Mouse (Mus musculus) kidney, embryonic 16.5 days (tissue): ENCODE results near the gene Slc1a4. TPM values are rescaled to one million over a fixed set of nuclear protein-coding genes. Genes with fewer than 3 reads are reported as not detected.

Experiments used
- ATAC-seq: fragments of 200-750 bp; cut with Nextera tagmentation; 2 replicates; pipeline ENCODE4 v1.8.0; 2017; ENCODE audit warnings: moderate TSS enrichment; ENCODE audit not compliant: low FRiP score, low TSS enrichment
- H3K27ac ChIP-seq: fragments of 300-500 bp; sonication (generic); 2 replicates; pipeline ENCODE4 v1.5.1; 2014; ENCODE audit warnings: low read length
- H3K27me3 ChIP-seq: fragments of 300-500 bp; sonication (generic); 2 replicates; pipeline ENCODE4 v1.6.1; 2014; ENCODE audit warnings: low read length, control low read depth, mixed read lengths; ENCODE audit not compliant: insufficient read depth
- H3K36me3 ChIP-seq: fragments of 300-500 bp; sonication (generic); 2 replicates; pipeline ENCODE4 v1.6.1; 2014; ENCODE audit warnings: low read length, control low read depth, mixed read lengths; ENCODE audit not compliant: insufficient read depth
- H3K4me1 ChIP-seq: fragments of 300-500 bp; sonication (generic); 2 replicates; pipeline ENCODE4 v1.6.1; 2014; ENCODE audit warnings: low read length, control low read depth, mixed read lengths; ENCODE audit not compliant: insufficient read depth
- H3K4me2 ChIP-seq: fragments of 300-500 bp; sonication (generic); replicated peaks from 2 replicates; pipeline ENCODE4 v1.6.1; 2014; ENCODE audit warnings: low read depth, low read length
- H3K4me3 ChIP-seq: fragments of 300-500 bp; sonication (generic); 2 replicates; pipeline ENCODE4 v1.5.1; 2014; ENCODE audit warnings: mild to moderate bottlenecking, low read length
- H3K9ac ChIP-seq: fragments of 300-500 bp; sonication (generic); replicated peaks from 2 replicates; pipeline ENCODE4 v1.6.1; 2014; ENCODE audit warnings: low read length
- H3K9me3 ChIP-seq: fragments of 300-500 bp; sonication (generic); 2 replicates; pipeline ENCODE4 v1.6.1; 2016; ENCODE audit warnings: low read length, control low read depth
- WGBS: fragments of 180-500 bp; shearing (Covaris S2); extraction: QIAGEN DNeasy Blood & Tissue Kit; methylation state at CpG from one replicate; pipeline ENCODE4 v1.1.7; 2014; 5-methylcytosine and 5-hydroxymethylcytosine counted together
- polyA plus RNA-seq: library from polyadenylated mRNA; unstranded; fragments of >200 nt; fragmentation: Nextera tagmentation; extraction: Ambion mirVana; gene quantifications from 2 replicates; pipeline ENCODE4 v1.2.1, GENCODE M21; 2015

The Slc1a4 gene
- polyA plus RNA-seq, 1 experiment from 2014 or later: 9.8 TPM

GRCm38 (mm10) chr11:20347548-20347947 is 15.0 kb upstream of the Slc1a4 start:
- no peak overlapping the region for H3K27ac ChIP-seq
- H3K4me3 ChIP-seq: no peak overlapping the region
- no peak for ATAC-seq
- no peaks in the 10 kb centered on the region for H3K4me1 ChIP-seq
- no peak overlapping the region for H3K4me2 ChIP-seq
- H3K27me3 ChIP-seq: no peaks in the 10 kb centered on the region
- no peaks in the 10 kb centered on the region for H3K36me3 ChIP-seq
- no peaks in the 10 kb centered on the region for H3K9me3 ChIP-seq
- WGBS: 84% methylated on average over 6 of the region's 6 CpGs
- H3K9ac ChIP-seq: no peak overlapping the region

- H3K27me3 ChIP-seq: no peaks in the 10 kb centered on the region
- no peaks in the 10 kb centered on the region for H3K4me1 ChIP-seq
- no peak overlapping the region for H3K4me3 ChIP-seq
- H3K9me3 ChIP-seq: no peaks in the 10 kb centered on the region
- no peak overlapping the region for H3K27ac ChIP-seq
- ATAC-seq: no peak
- H3K4me2 ChIP-seq: no peak overlapping the region
- no peaks in the 10 kb centered on the region for H3K36me3 ChIP-seq
- WGBS: 84% methylated on average over 2 of the region's 2 CpGs
- no peak overlapping the region for H3K9ac ChIP-seq
Measured at GRCm38 (mm10) chr11:20346369-20346768, 13.9 kb upstream of the Slc1a4 start.

- no peak for ATAC-seq
- no peaks in the 10 kb centered on the region for H3K27me3 ChIP-seq
- H3K27ac ChIP-seq: no peak overlapping the region
Measured at GRCm38 (mm10) chr11:20343952-20344351, 11.4 kb upstream of the Slc1a4 start.

GRCm38 (mm10) chr11:20341598-20341997 is 9.1 kb upstream of the Slc1a4 start:
- WGBS: 75% methylated on average over 1 of the region's 1 CpGs
- no peaks in the 10 kb centered on the region for H3K36me3 ChIP-seq
- no peaks in the 10 kb centered on the region for H3K27me3 ChIP-seq
- H3K9me3 ChIP-seq: no peaks in the 10 kb centered on the region
- no peak overlapping the region for H3K9ac ChIP-seq
- no peak overlapping the region for H3K4me3 ChIP-seq
- H3K4me1 ChIP-seq: no peaks in the 10 kb centered on the region
- no peak overlapping the region for H3K27ac ChIP-seq
- ATAC-seq: no peak
- H3K4me2 ChIP-seq: no peak overlapping the region

More at GRCm38 (mm10) chr11:20343952-20344351, 11.4 kb upstream of the Slc1a4 start:
- Histone ChIP-seq H3K4me3 (no peak overlapping the region), H3K9me3 (no peaks in the 10 kb centered on the region), H3K36me3 (no peaks in the 10 kb centered on the region), H3K9ac (no peak overlapping the region), H3K4me2 (no peak overlapping the region), H3K4me1 (no peaks in the 10 kb centered on the region)
- 85% methylated on average over 4 of the region's 4 CpGs for WGBS

- Histone ChIP-seq H3K9me3 (no peaks in the 10 kb centered on the region), H3K27ac (no peak overlapping the region), H3K4me1 (peaks cover 6% of the 10 kb centered on the region; the same call in 1 of the 2 replicates), H3K9ac (no peak overlapping the region), H3K27me3 (no peaks in the 10 kb centered on the region), H3K4me3 (no peak overlapping the region), H3K4me2 (no peak overlapping the region), H3K36me3 (no peaks in the 10 kb centered on the region)
- WGBS: 43% methylated on average over 2 of the region's 2 CpGs
- ATAC-seq: no peak
Measured at GRCm38 (mm10) chr11:20338703-20339102, 6.2 kb upstream of the Slc1a4 start.

GRCm38 (mm10) chr11:20334301-20334700 is 1.8 kb upstream of the Slc1a4 start:
- Histone ChIP-seq H3K4me2 (no peak overlapping the region), H3K36me3 (no peaks in the 10 kb centered on the region), H3K4me3 (no peak overlapping the region), H3K27ac (no peak overlapping the region), H3K27me3 (no peaks in the 10 kb centered on the region), H3K4me1 (peaks cover 25% of the 10 kb centered on the region), H3K9me3 (no peaks in the 10 kb centered on the region), H3K9ac (no peak overlapping the region)
- 22% methylated on average over 1 of the region's 1 CpGs for WGBS
- ATAC-seq: no peak

- H3K4me2 ChIP-seq: peak overlapping the region; percentile 99
- peak overlapping the region; percentile 80 for H3K9ac ChIP-seq
- H3K4me1 ChIP-seq: peaks cover 25% of the 10 kb centered on the region
- ATAC-seq: peak; percentile 27
- H3K27ac ChIP-seq: peak overlapping the region; percentile 78
- no peaks in the 10 kb centered on the region for H3K36me3 ChIP-seq
- WGBS: 2% methylated on average over 61 of the region's 61 CpGs
- peak overlapping the region; percentile 73 for H3K4me3 ChIP-seq
- no peaks in the 10 kb centered on the region for H3K9me3 ChIP-seq
- no peaks in the 10 kb centered on the region for H3K27me3 ChIP-seq
Measured at GRCm38 (mm10) chr11:20331690-20332537, 599 bp downstream of the Slc1a4 start.

- Histone ChIP-seq H3K27me3 (no peaks in the 10 kb centered on the region), H3K9ac (no peak overlapping the region), H3K4me3 (peak overlapping the region; percentile 73), H3K27ac (no peak overlapping the region), H3K36me3 (no peaks in the 10 kb centered on the region), H3K4me1 (peaks cover 25% of the 10 kb centered on the region), H3K4me2 (peak overlapping the region; percentile 99), H3K9me3 (no peaks in the 10 kb centered on the region)
- WGBS: 39% methylated on average over 9 of the region's 9 CpGs
- no peak for ATAC-seq
Measured at GRCm38 (mm10) chr11:20331027-20331689, 1.4 kb downstream of the Slc1a4 start.

GRCm38 (mm10) chr11:20329711-20330110 is 2.8 kb downstream of the Slc1a4 start:
- no peak overlapping the region for H3K9ac ChIP-seq
- no peak overlapping the region for H3K4me3 ChIP-seq
- no peak overlapping the region for H3K4me2 ChIP-seq
- no peak for ATAC-seq
- no peaks in the 10 kb centered on the region for H3K36me3 ChIP-seq
- no peak overlapping the region for H3K27ac ChIP-seq
- H3K9me3 ChIP-seq: no peaks in the 10 kb centered on the region
- H3K4me1 ChIP-seq: peaks cover 25% of the 10 kb centered on the region
- 76% methylated on average over 5 of the region's 5 CpGs for WGBS
- H3K27me3 ChIP-seq: no peaks in the 10 kb centered on the region

GRCm38 (mm10) chr11:20328771-20329170 is 3.7 kb downstream of the Slc1a4 start:
- no peak overlapping the region for H3K9ac ChIP-seq

More at GRCm38 (mm10) chr11:20328771-20329170, 3.7 kb downstream of the Slc1a4 start:
- Histone ChIP-seq H3K4me1 (peaks cover 20% of the 10 kb centered on the region), H3K27me3 (no peaks in the 10 kb centered on the region), H3K4me3 (no peak overlapping the region), H3K9me3 (no peaks in the 10 kb centered on the region), H3K27ac (no peak overlapping the region), H3K4me2 (no peak overlapping the region), H3K36me3 (no peaks in the 10 kb centered on the region)
- WGBS: 88% methylated on average over 6 of the region's 6 CpGs
- no peak for ATAC-seq
